Mouse (Mus musculus): ENCODE data around the gene Scn8a.

DNA sequence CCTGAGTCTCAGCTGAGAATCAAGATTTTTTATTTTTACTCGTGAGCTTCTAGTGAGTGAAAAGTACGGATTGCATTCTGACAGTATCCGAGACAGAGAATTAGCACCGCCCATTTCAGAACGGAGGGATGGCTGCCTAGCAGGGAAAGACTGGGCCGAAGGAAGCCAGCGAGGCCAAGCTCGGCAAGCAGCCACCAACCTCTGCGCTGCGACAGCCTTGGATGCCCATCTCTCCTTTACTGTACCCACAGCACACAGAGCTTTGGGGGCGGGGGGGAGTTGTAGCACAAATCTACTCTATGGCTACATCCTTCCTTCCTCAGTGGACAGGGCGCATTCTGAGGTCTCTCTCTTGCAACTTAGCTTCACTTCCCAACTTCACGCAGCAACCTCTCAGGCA lies 78.7 kb downstream of the Scn8a start:
- TF ChIP-seq POLR2A (IDR thresholded peaks at IDR 0.05; ENCODE audit: insufficient read length, low read depth) (no peak), E2F4 (IDR thresholded peaks at IDR 0.05; ENCODE audit: insufficient read depth) (no peak), TCF3 (IDR thresholded peaks at IDR 0.05; ENCODE audit: insufficient read length, low read depth) (no peak)
